Mouse (Mus musculus) liver, adult 2 months (tissue): ENCODE measurements around the gene Prss56.

Source experiments
- CTCF ChIP-seq: fragments of 200-500 bp; IDR thresholded peaks from 2 replicates; pipeline ENCODE4 v1.5.1; 2011; ENCODE audit warnings: low read depth, low read length, control low read depth
- POLR2A ChIP-seq: fragments of 200-500 bp; IDR thresholded peaks from 2 replicates; pipeline ENCODE4 v1.6.1; 2011; ENCODE audit warnings: low read length, control low read depth; ENCODE audit not compliant: insufficient read depth; ENCODE audit errors: extremely low read depth

GRCm38 (mm10) chr1:87180896-87181295 is 2.2 kb upstream of the Prss56 start:
- TF ChIP-seq CTCF (no peak), POLR2A (no peak)
